Mouse (Mus musculus) forebrain, embryonic 11.5 days (tissue): Measurements from ENCODE around the gene Gm7073. TPM values are rescaled to one million over a fixed set of nuclear protein-coding genes. Genes with fewer than 3 reads are reported as not detected.

Experiments
- ATAC-seq: fragments of 200-750 bp; cut with Nextera tagmentation; replicated peaks from 2 replicates; pipeline ENCODE4 v1.8.0; 2017; ENCODE audit warnings: moderate TSS enrichment; ENCODE audit not compliant: low FRiP score
- DNase-seq: peaks from one replicate; pipeline ENCODE4 v3.0.0-alpha.2; 2017; ENCODE audit warnings: low spot score
- H3K27ac ChIP-seq: fragments of 300-500 bp; sonication (generic); 2 replicates; pipeline ENCODE4 v1.5.1; 2014; ENCODE audit warnings: low read depth, low read length
- H3K27me3 ChIP-seq: fragments of 300-500 bp; sonication (generic); 2 replicates; pipeline ENCODE4 v1.6.1; 2014; ENCODE audit warnings: mild to moderate bottlenecking, low read length, mixed read lengths; ENCODE audit not compliant: control insufficient read depth, insufficient read depth
- H3K36me3 ChIP-seq: fragments of 300-500 bp; sonication (generic); 2 replicates; pipeline ENCODE4 v1.6.1; 2014; ENCODE audit warnings: mild to moderate bottlenecking, low read length, moderate library complexity, mixed read lengths; ENCODE audit not compliant: control insufficient read depth, insufficient read depth
- H3K4me1 ChIP-seq: fragments of 300-500 bp; sonication (generic); replicated peaks from 2 replicates; pipeline ENCODE4 v1.6.1; 2014; ENCODE audit warnings: low read length, mixed read lengths; ENCODE audit not compliant: control insufficient read depth, insufficient read depth
- H3K4me2 ChIP-seq: fragments of 300-500 bp; sonication (generic); 2 replicates; pipeline ENCODE4 v1.6.1; 2014; ENCODE audit warnings: low read depth, mild to moderate bottlenecking, low read length, moderate library complexity, mixed read lengths; ENCODE audit not compliant: severe bottlenecking
- H3K4me3 ChIP-seq: fragments of 300-500 bp; sonication (generic); 2 replicates; pipeline ENCODE4 v1.5.1; 2014; ENCODE audit warnings: low read depth, low read length
- H3K9ac ChIP-seq: fragments of 300-500 bp; sonication (generic); 2 replicates; pipeline ENCODE4 v1.6.1; 2014; ENCODE audit warnings: low read length
- H3K9me3 ChIP-seq: fragments of 300-500 bp; sonication (generic); 2 replicates; pipeline ENCODE4 v1.6.1; 2016; ENCODE audit warnings: low read length, mixed read lengths; ENCODE audit not compliant: control insufficient read depth
- WGBS: fragments of 180-500 bp; shearing (Covaris S2); extraction: QIAGEN DNeasy Blood & Tissue Kit; methylation state at CpG from one replicate; pipeline ENCODE4 v1.1.7; 2014; 5-methylcytosine and 5-hydroxymethylcytosine counted together
- microRNA counts: library from miRNA; unstranded; fragments of <30 nt; microRNA quantifications from one replicate; lab custom pipeline; 2015
- microRNA-seq: library from miRNA; unstranded; fragments of <30 nt; microRNA quantifications from one replicate; pipeline ENCODE4, GENCODE M21; 2016; ENCODE audit not compliant: insufficient number of aligned reads
- polyA plus RNA-seq: library from polyadenylated mRNA; unstranded; fragments of >200 nt; fragmentation: Nextera tagmentation; extraction: Ambion mirVana; gene quantifications from 2 replicates; pipeline ENCODE4 v1.2.1, GENCODE M21; 2014

Gm7073 gene
- polyA plus RNA-seq, 1 experiment from 2014 or later: not detected

DNA sequence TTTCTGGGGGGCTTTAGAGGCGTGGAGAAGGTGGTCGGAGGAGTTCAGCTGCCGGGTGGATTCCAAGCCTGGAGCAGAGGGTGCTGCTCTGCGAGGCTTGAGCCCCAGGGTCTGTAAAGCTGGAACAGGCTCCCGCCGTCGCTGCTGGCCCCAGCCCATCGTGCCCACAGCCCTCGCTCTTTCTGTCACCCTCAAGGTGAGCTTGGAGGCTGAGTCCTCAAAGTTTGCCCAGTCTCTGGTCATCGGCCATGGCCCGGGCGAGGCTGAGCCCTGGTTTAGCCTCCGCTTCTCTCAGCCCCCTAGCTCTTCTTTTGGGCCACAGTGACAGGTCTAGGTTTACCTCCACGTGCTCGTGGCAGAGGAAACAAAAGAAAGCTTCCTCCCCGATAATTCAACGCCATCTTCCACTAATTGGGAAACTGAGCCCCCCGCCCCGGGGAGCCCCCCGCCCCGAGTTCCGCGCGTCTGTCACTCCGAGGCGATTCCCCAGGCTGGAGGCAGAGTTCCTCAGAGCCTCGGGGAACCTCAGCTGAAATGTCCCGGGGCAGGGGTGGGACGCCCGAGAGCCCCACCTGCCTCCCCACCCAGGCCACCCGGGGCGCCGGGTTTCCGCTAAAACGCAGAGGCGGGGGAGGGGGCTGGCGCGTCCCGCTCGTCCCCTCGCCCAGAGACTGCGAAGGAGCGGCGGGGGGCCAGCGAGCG lies 135.8 kb downstream of the Gm7073 start:
- peak; percentile 14; the same call in 1 of the 2 replicates for ATAC-seq
- WGBS: 12% methylated on average over 40 of the region's 46 CpGs

DNA sequence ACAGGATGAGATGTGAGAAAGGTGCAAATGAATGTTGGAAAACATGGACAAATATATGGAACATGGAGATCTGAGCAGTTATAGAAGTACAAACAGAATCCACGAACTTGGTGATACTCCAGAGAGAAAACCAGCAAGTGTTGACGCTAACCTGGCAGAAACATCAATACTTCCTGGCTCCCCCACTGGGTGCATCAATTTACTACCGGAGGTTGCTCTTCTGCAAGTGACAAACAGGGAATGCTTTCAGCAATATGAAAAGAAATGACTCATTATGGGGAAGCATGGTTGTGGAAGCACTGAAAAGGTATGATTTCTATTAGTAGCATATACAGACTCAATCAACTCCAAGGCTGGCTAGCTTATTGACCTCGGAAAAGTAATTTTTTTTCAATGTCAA lies 144.8 kb downstream of the Gm7073 start:
- no peaks in the 10 kb centered on the region for H3K9me3 ChIP-seq
- no peaks in the 10 kb centered on the region for H3K36me3 ChIP-seq
- no peak for ATAC-seq
- no peak overlapping the region for H3K27ac ChIP-seq
- no peak for DNase-seq
- 80% methylated on average over 4 of the region's 4 CpGs for WGBS
- H3K4me1 ChIP-seq: no peaks in the 10 kb centered on the region
- no peaks in the 10 kb centered on the region for H3K27me3 ChIP-seq
- H3K4me2 ChIP-seq: no peak overlapping the region
- no peak overlapping the region for H3K4me3 ChIP-seq
- H3K9ac ChIP-seq: no peak overlapping the region

More for the DNA sequence above, 135.8 kb downstream of the Gm7073 start:
- Histone ChIP-seq H3K27me3 (no peaks in the 10 kb centered on the region), H3K4me1 (peaks cover 1% of the 10 kb centered on the region; the same call in 1 of the 2 replicates), H3K9ac (peak overlapping the region; percentile 70), H3K9me3 (no peaks in the 10 kb centered on the region), H3K27ac (no peak overlapping the region), H3K4me2 (peak overlapping the region; percentile 60), H3K36me3 (no peaks in the 10 kb centered on the region), H3K4me3 (peak overlapping the region; percentile 62)
- DNase-seq: peak; percentile 51

DNA sequence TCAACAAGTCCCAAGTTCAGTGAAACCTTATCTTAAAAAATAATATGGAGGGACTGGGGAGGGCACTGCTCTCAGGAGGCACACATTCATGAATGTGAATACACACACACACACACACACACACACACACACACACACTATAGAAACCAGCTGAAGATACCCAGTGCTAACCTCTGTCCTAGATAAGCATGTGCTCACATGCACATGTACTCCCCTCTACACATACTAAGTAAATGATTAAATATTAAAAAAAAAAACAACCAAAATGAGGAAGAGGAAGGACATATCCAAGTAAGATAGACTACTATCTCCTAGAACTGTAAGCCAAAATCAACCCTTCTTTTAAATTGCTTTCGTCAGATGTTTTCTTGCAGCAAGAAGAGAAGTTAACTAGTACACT lies 152.2 kb downstream of the Gm7073 start:
- 85% methylated on average over 1 of the region's 1 CpGs for WGBS
- H3K27me3 ChIP-seq: no peaks in the 10 kb centered on the region
- no peaks in the 10 kb centered on the region for H3K9me3 ChIP-seq
- no peaks in the 10 kb centered on the region for H3K36me3 ChIP-seq
- no peak overlapping the region for H3K27ac ChIP-seq
- ATAC-seq: no peak
- no peaks in the 10 kb centered on the region for H3K4me1 ChIP-seq
- no peak for DNase-seq
- H3K4me3 ChIP-seq: no peak overlapping the region
- no peak overlapping the region for H3K4me2 ChIP-seq
- no peak overlapping the region for H3K9ac ChIP-seq

MicroRNA genes within 50 kb of the gene (microRNA counts, 519-probe panel; counts per million panel counts)
- 31.2 counts per million for microRNA mmu-miR-505 (lab: Ali Mortazavi, UCI)

Small RNA genes within 50 kb of the gene (microRNA-seq; reads per million reads assigned to microRNA genes)
- 349 reads per million, percentile 55 among the genes with 10 or more reads in this experiment for gene Mir505

Other genes starting within 250 kb of the Gm7073 start
- gene Atp11c, start 53.4 kb upstream of the Gm7073 start, polyA plus RNA-seq: 15.6 and 18.7 TPM in 2 replicates